Mouse (Mus musculus): ENCODE measurements around the gene Syp. TPM values are rescaled to one million over a fixed set of nuclear protein-coding genes. Genes with fewer than 3 reads are reported as not detected.

Gene Syp
- total RNA-seq, 2 experiments from 2014 or later: 0.46 TPM; not detected in 1

DNA sequence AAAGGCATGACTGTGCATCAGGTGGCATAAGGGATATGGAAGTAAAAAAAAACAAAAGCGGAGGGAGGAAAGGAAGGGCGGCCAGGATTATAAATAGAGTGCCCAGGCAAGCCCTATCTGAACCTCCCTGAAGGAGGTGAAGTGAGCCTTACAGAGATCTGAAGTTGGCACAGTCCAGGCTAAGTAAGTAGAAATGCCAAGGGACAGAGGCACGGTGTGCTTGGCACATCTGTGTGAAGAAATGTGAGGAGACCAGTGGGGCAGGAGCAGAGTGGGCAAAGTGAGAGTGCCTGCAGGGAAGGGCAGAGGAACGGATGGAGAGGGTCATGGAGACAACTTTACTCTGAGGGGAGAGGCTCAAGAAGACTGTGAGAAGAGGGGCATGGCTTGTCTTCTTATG, 22.8 kb downstream of the Syp start:
- no peak for ATAC-seq (replicated peaks; ENCODE audit: poor library complexity)

DNA sequence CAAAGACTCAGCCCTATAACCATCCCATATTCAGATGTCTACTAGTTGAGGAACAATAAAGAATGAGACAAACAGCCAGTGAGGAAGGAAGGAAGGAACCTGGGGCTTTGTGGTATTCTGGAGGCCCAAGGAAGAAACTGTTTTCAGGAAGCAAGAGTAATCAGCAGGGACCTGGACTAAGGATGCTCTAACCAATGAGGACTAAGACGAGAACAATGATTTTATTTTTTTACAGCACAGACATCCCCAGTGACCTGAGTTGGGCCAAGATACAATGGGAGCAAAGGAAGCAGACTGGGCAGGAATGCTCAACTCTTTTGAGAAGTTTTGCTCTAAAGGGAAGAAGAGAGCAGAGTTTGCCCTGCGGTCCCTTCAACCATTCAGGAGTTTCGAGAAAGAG, 24.7 kb downstream of the Syp start:
- ATAC-seq (replicated peaks; ENCODE audit: poor library complexity): no peak

DNA sequence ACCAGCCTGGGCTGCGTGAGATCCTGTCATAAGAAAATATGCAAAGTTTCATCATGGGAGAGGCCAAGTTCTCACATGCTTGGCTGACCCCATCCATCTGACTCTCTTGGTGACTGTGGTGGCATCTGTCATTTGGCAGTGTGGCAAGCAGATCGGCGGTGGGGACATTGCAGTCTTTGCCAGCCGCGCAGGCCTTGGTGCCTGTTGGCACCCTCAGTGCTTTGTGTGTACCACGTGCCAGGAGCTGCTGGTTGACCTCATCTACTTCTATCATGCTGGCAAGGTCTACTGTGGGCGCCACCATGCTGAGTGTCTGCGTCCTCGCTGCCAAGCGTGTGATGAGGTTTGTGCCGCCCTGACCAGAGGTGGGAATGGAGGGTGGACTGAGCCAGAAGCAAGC, 26.5 kb downstream of the Syp start:
- ATAC-seq (replicated peaks; ENCODE audit: poor library complexity): no peak

DNA sequence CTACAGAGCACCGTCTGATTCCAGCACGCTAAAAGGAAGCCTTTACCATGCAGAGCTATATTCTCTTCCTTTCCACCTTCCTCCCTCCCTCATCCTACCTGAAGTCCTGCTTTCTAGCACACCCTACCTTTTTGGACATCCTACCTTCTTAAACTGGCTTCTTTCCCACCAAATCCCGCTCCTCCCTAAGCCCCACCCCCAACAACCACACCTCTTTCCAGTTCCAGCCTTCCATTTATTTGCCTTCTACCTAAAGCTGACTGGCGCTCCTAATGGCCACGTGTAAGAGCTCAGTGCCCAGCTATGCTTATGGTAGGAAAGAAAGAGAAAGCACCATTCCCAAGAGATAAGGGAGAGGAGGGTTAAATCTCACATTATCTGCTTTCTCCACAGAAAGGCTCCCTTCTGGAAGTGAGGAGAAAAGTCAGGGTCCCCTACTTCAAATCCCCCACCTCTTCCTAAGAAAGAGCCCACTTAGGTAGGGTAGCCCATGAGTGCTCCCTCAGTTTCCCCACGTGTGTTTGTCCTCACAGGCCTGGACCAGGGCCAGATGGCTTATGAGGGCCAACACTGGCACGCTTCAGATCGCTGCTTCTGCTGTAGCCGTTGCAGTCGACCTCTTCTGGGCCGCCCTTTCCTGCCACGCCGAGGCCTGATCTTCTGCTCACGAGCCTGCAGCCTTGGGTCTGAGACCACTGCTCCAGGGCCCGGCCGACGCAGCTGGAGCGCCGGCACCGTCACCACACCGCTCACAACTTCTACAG, 27.6 kb downstream of the Syp start:
- ATAC-seq (replicated peaks; ENCODE audit: poor library complexity): no peak

DNA sequence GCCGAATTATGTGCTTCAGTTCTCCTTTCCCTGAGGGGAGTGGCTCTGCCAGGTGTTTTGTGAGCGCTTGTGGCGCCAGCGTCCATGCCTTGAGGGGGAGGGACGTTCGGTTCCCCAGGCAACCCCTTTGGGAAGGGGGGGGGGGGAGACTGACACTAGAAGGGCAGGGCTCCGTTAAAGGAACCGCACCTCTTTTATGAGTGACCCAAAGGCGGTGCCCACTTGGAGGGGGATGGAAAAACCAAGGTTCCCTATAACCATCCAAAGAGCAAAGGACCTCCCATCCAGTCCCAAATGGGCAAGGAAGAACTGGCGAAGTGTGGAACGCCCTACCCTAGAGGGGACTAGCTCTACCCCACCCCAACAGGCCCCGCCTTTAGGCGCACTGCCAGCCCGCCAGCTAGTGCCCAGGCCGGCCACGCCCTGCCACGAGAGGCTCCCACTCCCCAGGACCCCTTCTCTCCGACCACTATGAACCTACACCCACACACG, 32.2 kb downstream of the Syp start:
- ATAC-seq (replicated peaks; ENCODE audit: poor library complexity): peak; percentile 41

DNA sequence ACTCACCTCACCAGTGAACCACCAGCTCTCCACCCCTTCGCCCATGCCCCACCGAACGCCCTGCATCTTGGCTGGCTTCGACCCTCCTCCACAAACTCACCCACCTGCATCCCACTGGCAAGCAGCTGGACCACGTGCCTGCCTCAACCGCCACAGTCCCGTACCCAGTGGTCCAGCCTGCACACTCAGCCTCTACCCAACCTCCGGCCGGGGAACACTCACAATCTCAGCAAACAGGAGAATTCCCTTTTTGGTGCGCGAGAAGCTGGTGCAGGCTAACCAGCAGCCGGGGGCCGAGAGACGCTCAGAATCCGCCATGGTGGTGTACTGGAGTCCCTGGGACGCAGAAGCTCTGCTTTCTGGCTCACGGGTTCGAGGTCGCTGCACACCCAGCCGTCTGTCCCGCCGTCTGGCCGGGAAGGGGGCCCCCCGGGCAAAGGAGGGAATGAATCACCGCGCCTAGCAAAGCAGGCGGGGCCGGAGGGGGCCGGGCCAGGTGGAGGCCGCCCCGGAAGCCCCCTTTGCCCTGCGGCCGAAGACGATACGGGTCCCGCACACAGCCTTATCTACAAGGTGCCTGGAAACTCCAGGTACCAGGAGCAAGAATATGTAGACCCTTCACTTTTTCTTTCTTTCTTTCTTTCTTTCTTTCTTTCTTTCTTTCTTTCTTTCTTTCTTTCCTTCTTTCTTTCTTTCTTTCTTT, 32.8 kb downstream of the Syp start, which contains the start of gene Plp2:
Plp2 (minus strand) TSS at position 470 of the 703 bp plus-strand sequence.
- ATAC-seq (replicated peaks; ENCODE audit: poor library complexity): peak; percentile 7; the same call in 1 of the 2 replicates

DNA sequence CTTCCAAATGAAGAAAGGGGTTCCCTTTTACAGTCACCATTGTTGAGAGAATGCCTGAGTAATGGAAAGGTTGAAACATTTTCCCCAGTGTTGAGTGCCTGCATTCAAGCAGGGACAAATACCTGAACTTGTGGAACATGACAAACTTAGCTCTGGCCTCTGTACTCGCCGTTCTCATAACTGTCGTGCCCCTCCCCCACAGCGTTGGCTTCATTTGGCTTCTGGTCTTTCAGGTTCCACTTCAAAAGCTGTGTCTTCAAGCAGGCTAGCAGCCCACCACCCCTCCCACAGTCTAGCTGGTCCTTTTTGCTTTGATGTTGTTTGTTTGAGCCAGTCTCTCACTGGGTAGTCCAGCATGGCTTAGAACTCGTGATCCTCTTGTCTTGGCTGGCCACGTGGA, 34.5 kb downstream of the Syp start:
- ATAC-seq (replicated peaks; ENCODE audit: poor library complexity): no peak

DNA sequence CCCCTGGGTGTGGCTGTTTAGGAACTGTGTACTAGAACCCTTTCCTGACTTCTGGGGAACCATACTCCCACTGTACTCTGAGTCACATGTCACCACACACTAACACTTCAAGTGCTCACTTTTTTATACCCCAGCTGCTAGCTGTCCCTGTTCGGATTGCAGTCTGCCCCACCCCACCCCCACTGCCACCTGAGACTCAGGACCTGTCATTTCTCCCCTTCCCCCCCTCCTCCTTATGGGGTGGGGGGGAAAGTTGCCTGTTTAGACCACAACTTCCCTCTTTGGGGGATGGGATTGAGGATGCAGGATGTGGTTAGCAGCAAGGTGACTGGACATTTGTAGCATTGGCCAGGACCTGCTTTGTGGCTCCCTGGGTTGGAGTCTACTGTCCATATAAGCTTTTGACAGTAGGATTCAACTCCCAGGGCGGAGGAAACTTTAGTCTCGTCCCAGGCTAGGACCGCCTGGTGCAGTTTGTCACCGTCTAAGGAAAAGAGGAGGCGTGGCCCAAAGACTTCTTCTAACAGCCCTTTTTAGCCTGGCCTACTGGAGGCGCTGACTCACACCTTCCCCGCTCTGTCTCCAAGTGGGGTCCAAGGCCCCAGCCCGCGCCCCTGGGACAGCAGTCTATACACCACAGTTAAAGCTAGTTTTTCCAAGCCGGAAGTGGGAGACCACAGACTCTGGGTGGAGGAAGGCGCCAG, 35.5 kb downstream of the Syp start:
- peak; percentile 56 for ATAC-seq (replicated peaks; ENCODE audit: poor library complexity)

DNA sequence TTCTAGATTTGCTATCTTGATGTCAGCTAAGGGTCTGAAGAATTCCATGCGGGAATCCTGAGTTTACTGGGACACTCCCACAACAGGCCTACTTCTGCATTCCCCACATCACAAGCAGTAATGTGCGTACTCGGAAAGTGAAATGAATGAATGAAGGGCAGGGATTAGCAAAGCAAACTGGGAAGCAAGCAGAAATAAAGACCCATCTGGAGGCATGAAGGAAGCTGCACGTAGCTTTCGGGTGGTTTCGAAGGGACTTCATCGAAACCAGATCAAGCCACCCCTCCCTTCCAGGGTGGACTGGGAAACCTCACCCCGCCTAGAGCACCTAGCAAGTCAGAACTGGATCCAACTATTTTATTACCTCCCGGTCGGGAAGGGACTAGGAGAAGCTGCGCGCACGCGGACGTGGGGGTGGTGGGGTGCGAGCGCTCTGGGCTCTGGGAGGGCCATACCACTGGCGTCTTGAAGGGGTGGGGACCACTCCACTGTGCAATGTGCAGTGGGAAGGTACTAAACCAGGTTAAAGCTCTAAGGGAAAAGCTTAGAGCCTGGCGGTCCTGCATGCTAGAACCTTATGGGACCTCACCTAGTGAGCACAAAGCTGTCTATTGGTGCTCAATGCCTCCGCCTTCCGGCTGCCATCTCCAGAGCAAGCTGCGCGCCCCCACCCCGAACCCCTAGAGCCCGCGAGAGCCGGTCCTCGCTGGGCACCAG, 36.2 kb downstream of the Syp start:
- peak; percentile 40 for ATAC-seq (replicated peaks; ENCODE audit: poor library complexity)

DNA sequence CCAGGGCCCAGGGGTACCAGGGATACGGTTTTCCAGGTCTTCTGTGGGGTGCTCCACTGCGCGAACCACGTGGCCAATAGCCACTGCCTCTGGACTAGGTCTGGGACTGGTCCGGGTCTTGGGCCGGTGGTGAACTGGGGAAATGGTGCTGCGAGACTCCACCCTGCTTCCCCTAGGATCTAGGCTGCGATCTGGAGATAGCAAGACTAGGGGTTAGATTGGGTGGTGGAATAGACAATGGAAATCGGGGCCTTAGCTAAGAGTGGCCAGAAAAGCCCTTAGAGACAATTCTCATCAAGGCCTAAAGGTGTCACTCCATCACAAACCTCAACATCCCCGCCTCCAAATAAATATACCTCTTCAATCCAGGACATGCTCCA, 36.7 kb downstream of the Syp start:
- ATAC-seq (replicated peaks; ENCODE audit: poor library complexity): no peak

DNA sequence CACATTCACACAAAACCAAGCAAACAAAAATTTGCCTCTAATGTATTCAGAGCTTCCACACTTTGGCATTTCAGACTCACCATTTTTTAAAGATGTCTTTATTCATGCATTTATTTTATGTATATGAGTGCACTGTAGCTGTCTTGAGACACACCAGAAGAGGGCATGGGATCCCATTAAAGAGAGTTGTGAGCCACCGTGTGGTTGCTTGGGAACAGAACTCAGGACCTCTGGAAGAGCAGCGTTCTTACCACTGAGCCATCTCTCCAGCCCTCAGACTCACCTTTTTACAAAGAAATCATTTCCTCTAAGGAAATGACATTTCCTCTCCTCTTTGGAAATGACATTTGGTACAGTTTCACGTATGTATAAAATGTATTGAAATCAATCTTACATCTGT, 40.7 kb downstream of the Syp start:
- ATAC-seq (replicated peaks; ENCODE audit: poor library complexity): no peak

DNA sequence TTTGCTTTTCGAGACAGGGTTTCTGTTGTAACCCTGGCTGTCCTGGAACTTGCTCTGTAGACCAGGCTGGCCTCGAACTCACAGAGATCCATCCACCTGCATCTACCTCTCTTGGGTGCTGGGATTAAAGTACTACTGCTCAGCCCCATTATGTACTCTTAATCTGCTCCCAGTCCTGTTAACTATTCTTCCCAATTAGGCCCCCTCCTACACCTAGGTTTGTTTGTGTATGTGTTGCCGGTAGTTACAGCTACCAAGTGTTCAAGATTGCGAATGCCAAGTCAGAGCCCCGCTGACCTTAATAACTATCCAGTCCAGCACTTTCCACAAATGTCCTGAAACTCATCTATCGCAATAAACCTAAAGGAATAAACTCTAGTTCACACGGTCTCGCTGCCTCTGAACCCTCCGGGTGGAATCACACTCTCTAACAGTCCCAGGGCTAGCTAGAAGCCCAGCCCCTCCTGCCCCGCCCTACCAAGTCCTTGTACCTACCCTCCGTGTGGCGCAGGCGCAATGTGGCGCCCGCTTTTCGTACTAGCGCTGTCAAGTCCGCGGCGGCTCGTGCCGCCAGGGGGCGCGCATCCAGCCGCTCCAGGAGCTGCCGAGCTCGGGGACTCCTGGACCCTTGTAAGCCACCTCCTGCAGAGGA, 41.3 kb downstream of the Syp start:
- ATAC-seq (replicated peaks; ENCODE audit: poor library complexity): peak; percentile 98

DNA sequence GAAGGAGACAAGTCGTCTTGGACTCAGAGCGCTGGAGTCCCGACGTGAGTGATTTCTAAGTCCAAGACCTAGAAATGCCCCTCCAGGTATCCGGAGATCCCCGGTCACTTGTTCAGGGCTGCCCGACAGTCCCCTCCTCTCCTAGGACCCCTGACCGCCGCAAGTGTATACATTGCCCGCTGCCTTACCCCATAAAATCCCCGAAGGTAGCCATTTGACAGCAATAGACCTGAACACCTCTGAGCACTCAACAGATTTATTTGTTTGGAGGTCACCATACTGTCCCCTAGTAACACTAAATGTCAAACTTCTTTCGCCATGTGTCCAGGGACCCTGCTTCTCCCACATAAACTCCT, 41.8 kb downstream of the Syp start:
- no peak for ATAC-seq (replicated peaks; ENCODE audit: poor library complexity)

DNA sequence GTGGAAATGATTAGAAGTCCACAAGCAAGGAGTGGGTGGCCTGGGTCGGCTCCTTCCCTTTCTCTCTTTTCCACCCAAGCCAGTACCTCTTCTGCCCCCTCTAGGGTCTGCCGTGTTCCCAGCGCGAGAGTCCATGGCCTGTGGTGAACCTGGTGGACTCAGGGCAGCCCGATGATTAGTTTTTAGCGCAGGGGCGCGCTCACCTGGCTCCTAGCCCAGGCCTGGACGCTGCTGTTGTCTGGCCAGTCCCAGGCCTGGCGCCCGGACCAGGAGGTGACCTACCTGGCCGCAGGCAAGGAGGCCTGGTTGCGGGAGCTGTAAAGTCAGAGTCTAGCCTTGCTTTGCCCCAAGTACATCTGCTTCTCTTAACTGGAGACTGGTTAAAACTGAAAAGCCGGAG, 42.6 kb downstream of the Syp start, which contains the start of gene Magix:
Magix (minus strand) TSS at position 388 of the 400 bp plus-strand sequence.
- ATAC-seq (replicated peaks; ENCODE audit: poor library complexity): no peak

DNA sequence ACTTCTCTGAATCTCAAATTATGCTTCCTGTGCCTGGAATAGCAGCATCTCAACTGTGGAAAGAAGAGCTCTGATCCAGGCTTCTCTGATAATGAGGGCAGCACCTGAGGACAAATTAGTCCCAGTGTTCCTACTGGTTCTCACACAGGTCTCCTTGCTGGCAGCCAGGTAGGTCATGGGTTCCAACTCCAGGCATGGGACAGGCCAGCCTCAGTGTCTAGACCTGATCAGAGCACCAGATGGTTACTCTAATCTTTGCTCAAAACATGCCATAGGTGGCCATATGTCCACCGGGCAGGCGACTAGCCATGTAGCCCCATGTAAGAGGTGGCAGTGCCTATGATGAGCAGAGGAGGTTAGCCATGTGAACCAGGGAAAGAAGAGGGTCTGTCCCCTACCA, 50.0 kb downstream of the Syp start:
- ATAC-seq (replicated peaks; ENCODE audit: poor library complexity): no peak

DNA sequence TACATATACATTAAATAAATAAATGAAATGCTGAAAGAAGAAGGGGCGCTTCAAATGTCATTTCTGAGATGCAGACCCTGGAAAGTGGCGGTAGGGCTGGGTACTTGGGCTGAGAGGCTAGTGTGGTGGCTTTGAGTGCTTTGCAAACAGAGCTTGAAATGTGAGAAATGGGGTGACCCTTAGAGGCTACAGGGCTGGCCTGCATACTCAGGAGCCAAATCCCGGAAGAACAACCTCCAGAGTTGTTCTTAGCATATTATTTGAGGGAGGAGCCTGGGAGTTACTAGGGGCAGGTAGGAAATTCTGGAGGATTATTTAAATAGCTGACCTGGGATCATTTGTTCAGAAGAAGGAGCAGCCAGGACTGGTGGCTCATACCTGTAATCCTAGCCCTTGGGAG, 52.2 kb downstream of the Syp start:
- ATAC-seq (replicated peaks; ENCODE audit: poor library complexity): no peak

DNA sequence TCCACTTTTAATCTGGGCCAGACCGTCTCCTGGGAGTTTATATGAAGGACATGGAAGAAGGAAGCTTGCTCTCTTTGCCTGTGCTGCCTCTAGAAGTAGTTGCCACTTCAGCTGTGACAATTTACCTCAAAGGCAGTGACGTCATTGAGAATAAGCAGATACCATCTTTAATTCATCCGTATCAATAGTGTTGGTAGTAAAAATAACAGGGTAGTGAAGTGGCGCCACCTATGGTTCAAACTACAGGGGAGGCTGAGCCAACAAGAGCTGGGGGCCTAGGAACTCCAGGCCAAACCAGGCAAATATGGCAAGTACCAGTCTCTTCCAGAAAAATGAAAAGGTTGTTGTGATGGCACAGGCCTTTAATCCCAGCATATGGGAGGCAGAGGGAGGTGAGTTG, 54.6 kb downstream of the Syp start:
- ATAC-seq (replicated peaks; ENCODE audit: poor library complexity): peak; percentile 53

DNA sequence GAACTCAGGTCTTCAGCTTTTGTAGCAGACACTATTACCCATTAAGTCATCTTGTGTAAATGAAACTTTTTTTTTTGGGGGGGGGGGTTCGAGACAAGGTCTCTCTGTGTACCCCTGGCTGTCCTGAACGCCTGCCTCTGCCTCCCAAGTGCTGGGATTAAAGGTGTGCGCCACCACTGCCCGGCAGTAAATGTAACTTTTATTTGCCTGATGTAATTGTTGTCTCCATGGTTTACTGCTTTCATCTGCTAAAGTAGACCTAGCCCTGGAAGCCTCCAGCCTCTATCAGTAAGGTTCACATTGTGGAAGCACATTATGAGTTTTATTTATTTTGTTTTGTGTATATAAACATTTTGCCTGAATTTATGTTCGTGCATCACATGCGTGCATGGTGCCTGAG, 58.2 kb downstream of the Syp start:
- no peak for ATAC-seq (replicated peaks; ENCODE audit: poor library complexity)

DNA sequence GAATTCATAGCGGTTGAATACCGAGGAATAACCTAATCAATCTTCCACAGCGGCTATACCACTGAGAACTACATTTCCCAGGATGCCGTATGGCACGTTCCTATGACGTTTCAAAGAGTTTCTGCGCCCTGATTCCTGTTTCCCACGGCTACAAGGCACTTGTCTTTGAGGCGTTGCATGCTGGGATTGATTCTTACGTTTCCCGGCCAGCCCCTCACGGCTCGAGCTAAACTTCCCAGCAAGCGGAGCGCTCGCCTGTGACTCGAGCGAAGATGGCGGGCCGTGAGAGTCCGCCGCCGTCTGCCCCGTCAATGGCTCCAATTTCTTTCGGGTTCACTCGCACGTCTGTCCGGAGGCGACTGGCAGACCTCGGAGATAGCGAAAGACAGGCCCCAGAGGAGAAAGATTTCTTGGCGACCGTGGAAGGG, 58.7 kb downstream of the Syp start, which contains the start of gene Gpkow:
Gpkow (plus strand) TSS at position 178 of the 428 bp plus-strand sequence.
- peak; percentile 100 for ATAC-seq (replicated peaks; ENCODE audit: poor library complexity)

Measured in megakaryocyte progenitor cell, adult 5-6 weeks (primary cell).